Mouse (Mus musculus): ENCODE measurements around the gene Prune2. TPM values are rescaled to one million over a fixed set of nuclear protein-coding genes. Genes with fewer than 3 reads are reported as not detected.

The Prune2 gene
- total RNA-seq, 1 experiment, result 42.0 TPM

DNA sequence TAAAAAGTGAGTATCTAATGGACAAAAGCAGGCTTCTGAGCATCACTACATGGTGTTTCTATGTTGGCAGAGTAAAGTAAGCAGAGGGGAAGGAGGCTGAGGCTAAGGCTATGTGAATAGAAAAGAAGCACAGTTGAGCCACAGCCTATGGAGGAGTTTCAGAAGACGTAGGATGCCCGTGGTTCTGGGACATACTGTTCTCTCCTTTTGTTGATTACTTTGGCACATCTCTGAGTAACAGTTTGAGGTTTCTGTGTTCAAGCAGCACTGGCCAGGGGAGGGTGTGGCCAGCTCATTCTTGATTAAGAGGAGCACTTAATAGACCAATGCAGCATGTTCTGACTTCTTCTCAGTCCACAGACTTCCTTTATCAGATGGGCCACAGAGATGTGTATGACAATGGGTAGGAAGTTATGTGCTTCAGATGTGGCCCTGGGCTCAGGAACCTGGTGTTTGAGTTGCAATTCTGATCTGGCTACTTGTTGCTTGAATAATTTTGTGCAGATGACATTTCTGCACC is 7.1 kb upstream of the Prune2 start:
- Histone ChIP-seq H3K4me1 (ENCODE audit: control insufficient read depth in 2 of 2, insufficient read depth in 2 of 2, low read length in 2 of 2, poor library complexity in 1 of 2) (no peaks in the 10 kb centered on the region), H3K27ac (ENCODE audit: insufficient read depth, low read depth, low read length, poor library complexity, severe bottlenecking) (no peak overlapping the region), H3K36me3 (ENCODE audit: control insufficient read depth, insufficient read depth, low read length, poor library complexity, severe bottlenecking) (no peaks in the 10 kb centered on the region), H3K9me3 (ENCODE audit: control insufficient read depth, insufficient read depth, low read depth, low read length) (no peaks in the 10 kb centered on the region), H3K4me3 (ENCODE audit: insufficient read depth in 1 of 2, low read depth in 1 of 2, low read length in 2 of 2, poor library complexity in 1 of 2, severe bottlenecking in 1 of 2) (no peak overlapping the region), H3K9ac (ENCODE audit: insufficient read depth, low read depth, low read length, poor library complexity, severe bottlenecking) (no peak overlapping the region)
- in situ Hi-C loops (cut with MboI; ENCODE audit: low sequenced_read_pairs in 2 of 2, unreplicated experiment in 2 of 2), result no loop called here
- no peak for TF ChIP-seq HCFC1 (IDR thresholded peaks at IDR 0.05; ENCODE audit: borderline replicate concordance, insufficient read depth, low read length)
- TF ChIP-seq CHD2 (IDR thresholded peaks at IDR 0.05; ENCODE audit: low read depth, low read length), result no peak
- no peak for TF ChIP-seq ZNF384 (IDR thresholded peaks at IDR 0.05; ENCODE audit: low read depth, low read length)
- TF ChIP-seq MAFK (IDR thresholded peaks at IDR 0.05; ENCODE audit: insufficient read depth, low read depth, low read length), result no peak
- no peak for TF ChIP-seq ZC3H11A (IDR thresholded peaks at IDR 0.05; ENCODE audit: borderline replicate concordance, low read depth, low read length)
- DNase-seq (ENCODE audit: low read depth, low spot score), result no peak

DNA sequence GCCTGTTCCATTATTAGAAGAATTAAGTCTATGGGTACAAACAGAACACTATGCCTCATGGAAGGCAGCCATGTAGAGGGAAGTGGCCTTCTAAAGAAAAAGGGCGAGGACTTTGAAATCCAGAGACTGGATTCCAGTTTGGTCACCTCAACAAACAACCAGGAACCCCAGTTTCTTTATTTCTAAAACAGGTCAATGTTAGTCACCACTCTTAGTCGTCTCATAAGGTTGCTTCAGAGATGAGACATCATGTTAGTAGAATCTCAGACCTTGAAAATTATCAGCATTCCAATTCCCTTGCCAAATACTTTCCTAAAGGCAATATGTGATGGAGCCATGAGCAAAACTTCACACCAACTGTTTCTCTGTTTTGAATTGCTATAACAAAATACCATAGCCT is 6.6 kb upstream of the Prune2 start:
- no peak overlapping the region for H3K9ac ChIP-seq (ENCODE audit: insufficient read depth, low read depth, low read length, poor library complexity, severe bottlenecking)
- in situ Hi-C loops (cut with MboI; ENCODE audit: low sequenced_read_pairs in 2 of 2, unreplicated experiment in 2 of 2), result no loop called here
- H3K4me3 ChIP-seq (ENCODE audit: insufficient read depth in 1 of 2, low read depth in 1 of 2, low read length in 2 of 2, poor library complexity in 1 of 2, severe bottlenecking in 1 of 2), result no peak overlapping the region
- H3K36me3 ChIP-seq (ENCODE audit: control insufficient read depth, insufficient read depth, low read length, poor library complexity, severe bottlenecking), result no peaks in the 10 kb centered on the region
- no peaks in the 10 kb centered on the region for H3K9me3 ChIP-seq (ENCODE audit: control insufficient read depth, insufficient read depth, low read depth, low read length)
- no peak for TF ChIP-seq CHD2 (IDR thresholded peaks at IDR 0.05; ENCODE audit: low read depth, low read length)
- TF ChIP-seq MAFK (IDR thresholded peaks at IDR 0.05; ENCODE audit: insufficient read depth, low read depth, low read length), result no peak
- no peak for TF ChIP-seq HCFC1 (IDR thresholded peaks at IDR 0.05; ENCODE audit: borderline replicate concordance, insufficient read depth, low read length)
- no peak for TF ChIP-seq ZC3H11A (IDR thresholded peaks at IDR 0.05; ENCODE audit: borderline replicate concordance, low read depth, low read length)
- TF ChIP-seq ZNF384 (IDR thresholded peaks at IDR 0.05; ENCODE audit: low read depth, low read length), result no peak
- H3K27ac ChIP-seq (ENCODE audit: insufficient read depth, low read depth, low read length, poor library complexity, severe bottlenecking), result no peak overlapping the region
- DNase-seq (ENCODE audit: low read depth, low spot score), result no peak
- no peaks in the 10 kb centered on the region for H3K4me1 ChIP-seq (ENCODE audit: control insufficient read depth in 2 of 2, insufficient read depth in 2 of 2, low read length in 2 of 2, poor library complexity in 1 of 2)

DNA sequence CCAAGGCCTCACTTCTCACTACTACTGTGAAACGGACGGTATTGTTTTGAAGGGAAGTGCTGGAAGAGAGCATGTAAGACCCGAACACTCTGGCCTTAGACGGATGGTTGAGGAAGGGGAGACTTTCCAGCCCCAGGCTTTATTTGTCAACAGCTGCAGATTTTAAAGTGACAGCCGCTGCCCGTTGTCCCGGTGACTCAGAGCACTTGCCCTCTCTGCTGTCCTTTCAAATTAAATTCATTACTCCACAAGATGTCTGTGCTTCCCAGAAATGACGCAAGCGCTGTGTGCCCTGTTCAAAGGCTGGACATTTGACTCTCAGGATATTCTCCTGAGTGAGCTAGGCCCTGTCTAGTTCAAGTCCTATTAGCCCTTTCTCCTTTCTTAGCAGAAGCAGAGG is 5.9 kb upstream of the Prune2 start:
- TF ChIP-seq MAFK (IDR thresholded peaks at IDR 0.05; ENCODE audit: insufficient read depth, low read depth, low read length), result no peak
- TF ChIP-seq CHD2 (IDR thresholded peaks at IDR 0.05; ENCODE audit: low read depth, low read length), result no peak
- Histone ChIP-seq H3K4me1 (ENCODE audit: control insufficient read depth in 2 of 2, insufficient read depth in 2 of 2, low read length in 2 of 2, poor library complexity in 1 of 2) (no peaks in the 10 kb centered on the region), H3K36me3 (ENCODE audit: control insufficient read depth, insufficient read depth, low read length, poor library complexity, severe bottlenecking) (no peaks in the 10 kb centered on the region), H3K9ac (ENCODE audit: insufficient read depth, low read depth, low read length, poor library complexity, severe bottlenecking) (no peak overlapping the region), H3K4me3 (ENCODE audit: insufficient read depth in 1 of 2, low read depth in 1 of 2, low read length in 2 of 2, poor library complexity in 1 of 2, severe bottlenecking in 1 of 2) (no peak overlapping the region), H3K9me3 (ENCODE audit: control insufficient read depth, insufficient read depth, low read depth, low read length) (no peaks in the 10 kb centered on the region), H3K27ac (ENCODE audit: insufficient read depth, low read depth, low read length, poor library complexity, severe bottlenecking) (no peak overlapping the region)
- in situ Hi-C loops (cut with MboI; ENCODE audit: low sequenced_read_pairs in 2 of 2, unreplicated experiment in 2 of 2), result no loop called here
- no peak for DNase-seq (ENCODE audit: low read depth, low spot score)

DNA sequence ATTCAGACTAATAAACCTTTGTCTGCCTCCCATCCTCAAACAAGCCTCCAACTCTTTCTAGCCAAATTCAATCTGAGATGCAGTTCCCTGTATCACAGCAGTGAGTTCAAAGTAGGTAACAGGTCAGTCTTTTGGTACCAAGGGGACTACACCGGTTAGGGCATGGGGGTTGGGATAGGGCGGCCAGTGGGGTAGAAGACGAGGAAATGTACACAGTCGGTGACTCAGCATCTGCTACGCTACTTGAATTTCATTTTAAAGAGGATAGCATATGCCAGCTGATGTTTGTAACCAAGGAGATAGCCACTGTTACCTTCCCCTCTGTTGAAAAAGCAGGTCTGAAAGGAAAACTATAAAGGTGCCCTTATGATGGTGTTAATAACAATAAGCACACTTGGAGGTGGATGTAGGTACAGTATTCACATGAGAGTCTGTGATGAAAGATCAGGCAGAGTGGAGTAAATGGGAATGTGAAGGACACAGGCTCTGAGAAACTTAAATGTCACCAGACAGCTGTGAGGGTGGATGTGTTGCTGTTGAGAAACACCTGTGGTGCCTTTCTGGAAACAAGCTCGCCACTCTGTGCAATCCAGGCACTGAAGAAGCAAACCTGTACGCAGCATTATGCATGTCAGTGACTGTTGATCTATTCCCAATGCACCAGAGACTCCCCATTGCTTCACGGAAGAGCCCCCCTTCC is 5.1 kb upstream of the Prune2 start:
- Histone ChIP-seq H3K9me3 (ENCODE audit: control insufficient read depth, insufficient read depth, low read depth, low read length) (no peaks in the 10 kb centered on the region), H3K9ac (ENCODE audit: insufficient read depth, low read depth, low read length, poor library complexity, severe bottlenecking) (no peak overlapping the region), H3K27ac (ENCODE audit: insufficient read depth, low read depth, low read length, poor library complexity, severe bottlenecking) (no peak overlapping the region), H3K4me1 (ENCODE audit: control insufficient read depth in 2 of 2, insufficient read depth in 2 of 2, low read length in 2 of 2, poor library complexity in 1 of 2) (peaks cover 0 to 2% of the 10 kb centered on the region in 2 experiments; a peak in 1 of 4 replicates), H3K36me3 (ENCODE audit: control insufficient read depth, insufficient read depth, low read length, poor library complexity, severe bottlenecking) (no peaks in the 10 kb centered on the region), H3K4me3 (ENCODE audit: insufficient read depth in 1 of 2, low read depth in 1 of 2, low read length in 2 of 2, poor library complexity in 1 of 2, severe bottlenecking in 1 of 2) (no peak overlapping the region)
- no peak for TF ChIP-seq ZNF384 (IDR thresholded peaks at IDR 0.05; ENCODE audit: low read depth, low read length)
- no peak for TF ChIP-seq MAFK (IDR thresholded peaks at IDR 0.05; ENCODE audit: insufficient read depth, low read depth, low read length)
- no peak for TF ChIP-seq CHD2 (IDR thresholded peaks at IDR 0.05; ENCODE audit: low read depth, low read length)
- no peak for TF ChIP-seq ZC3H11A (IDR thresholded peaks at IDR 0.05; ENCODE audit: borderline replicate concordance, low read depth, low read length)
- no peak for TF ChIP-seq HCFC1 (IDR thresholded peaks at IDR 0.05; ENCODE audit: borderline replicate concordance, insufficient read depth, low read length)
- DNase-seq (ENCODE audit: low read depth, low spot score), result no peak
- in situ Hi-C loops (cut with MboI; ENCODE audit: low sequenced_read_pairs in 2 of 2, unreplicated experiment in 2 of 2), result no loop called here

Measured in ES-E14 (cell line).